Mouse (Mus musculus) heart, postnatal 0 days (tissue): Measurements from ENCODE around the gene Wdr19. TPM values are rescaled to one million over a fixed set of nuclear protein-coding genes. Genes with fewer than 3 reads are reported as not detected.

ENCODE experiments used
- ATAC-seq: fragments of 200-750 bp; cut with Nextera tagmentation; 2 replicates; pipeline ENCODE4 v1.8.0; 2017; ENCODE audit warnings: low read depth, moderate number of reproducible peaks, moderate library complexity; ENCODE audit not compliant: insufficient read depth
- DNase-seq: peaks from one replicate; pipeline ENCODE4 v3.0.0-alpha.2; 2016; ENCODE audit warnings: low spot score
- H3K27ac ChIP-seq: fragments of 300-500 bp; sonication (generic); 2 replicates; pipeline ENCODE4 v1.5.1; 2014; ENCODE audit warnings: low read depth, mild to moderate bottlenecking
- H3K27me3 ChIP-seq: fragments of 300-500 bp; sonication (generic); 2 replicates; pipeline ENCODE4 v1.6.1; 2014; ENCODE audit warnings: low read length, mixed read lengths; ENCODE audit not compliant: control insufficient read depth, insufficient read depth
- H3K36me3 ChIP-seq: fragments of 300-500 bp; sonication (generic); replicated peaks from 2 replicates; pipeline ENCODE4 v1.6.1; 2014; ENCODE audit warnings: low read length, mixed read lengths; ENCODE audit not compliant: control insufficient read depth, insufficient read depth
- H3K4me1 ChIP-seq: fragments of 300-500 bp; sonication (generic); 2 replicates; pipeline ENCODE4 v1.6.1; 2014; ENCODE audit warnings: antibody characterized with exemption; ENCODE audit not compliant: control insufficient read depth, insufficient read depth
- H3K4me2 ChIP-seq: fragments of 300-500 bp; sonication (generic); 2 replicates; pipeline ENCODE4 v1.6.1; 2014; ENCODE audit warnings: low read depth, mild to moderate bottlenecking, low read length, moderate library complexity
- H3K4me3 ChIP-seq: fragments of 300-500 bp; sonication (generic); 2 replicates; pipeline ENCODE4 v1.5.1; 2014; ENCODE audit warnings: low read depth, low read length
- H3K9ac ChIP-seq: fragments of 300-500 bp; sonication (generic); replicated peaks from 2 replicates; pipeline ENCODE4 v1.6.1; 2014; ENCODE audit warnings: low read depth, low read length, mixed read lengths
- H3K9me3 ChIP-seq: fragments of 300-500 bp; sonication (generic); replicated peaks from 2 replicates; pipeline ENCODE4 v1.6.1; 2016; ENCODE audit warnings: low read length; ENCODE audit not compliant: control insufficient read depth
- CTCF ChIP-seq: IDR thresholded peaks from 2 replicates; pipeline ENCODE4 v1.5.1; 2016; ENCODE audit warnings: antibody characterized with exemption, control low read depth, low read depth
- EP300 ChIP-seq: IDR thresholded peaks from 2 replicates; pipeline ENCODE4 v1.6.1; 2016; ENCODE audit warnings: antibody characterized with exemption, low read depth
- WGBS: fragments of 180-500 bp; shearing (Covaris S2); extraction: QIAGEN DNeasy Blood & Tissue Kit; methylation state at CpG from one replicate; pipeline ENCODE4 v1.1.7; 2014; 5-methylcytosine and 5-hydroxymethylcytosine counted together
- polyA plus RNA-seq: library from polyadenylated mRNA; unstranded; fragments of >200 nt; fragmentation: Nextera tagmentation; extraction: Ambion mirVana; gene quantifications from 2 replicates; pipeline ENCODE4 v1.2.1, GENCODE M21; 2015
- total RNA-seq: library from RNA; depleted of rRNA; stranded (reverse); fragments of >200 nt; gene quantifications from 2 replicates; pipeline ENCODE4 v1.2.3, GENCODE M21; 2014; ENCODE audit warnings: low replicate concordance

Wdr19 gene
- total and polyA plus RNA-seq, 2 experiments from 2014 or later = 2.3 to 3.9 TPM

DNA sequence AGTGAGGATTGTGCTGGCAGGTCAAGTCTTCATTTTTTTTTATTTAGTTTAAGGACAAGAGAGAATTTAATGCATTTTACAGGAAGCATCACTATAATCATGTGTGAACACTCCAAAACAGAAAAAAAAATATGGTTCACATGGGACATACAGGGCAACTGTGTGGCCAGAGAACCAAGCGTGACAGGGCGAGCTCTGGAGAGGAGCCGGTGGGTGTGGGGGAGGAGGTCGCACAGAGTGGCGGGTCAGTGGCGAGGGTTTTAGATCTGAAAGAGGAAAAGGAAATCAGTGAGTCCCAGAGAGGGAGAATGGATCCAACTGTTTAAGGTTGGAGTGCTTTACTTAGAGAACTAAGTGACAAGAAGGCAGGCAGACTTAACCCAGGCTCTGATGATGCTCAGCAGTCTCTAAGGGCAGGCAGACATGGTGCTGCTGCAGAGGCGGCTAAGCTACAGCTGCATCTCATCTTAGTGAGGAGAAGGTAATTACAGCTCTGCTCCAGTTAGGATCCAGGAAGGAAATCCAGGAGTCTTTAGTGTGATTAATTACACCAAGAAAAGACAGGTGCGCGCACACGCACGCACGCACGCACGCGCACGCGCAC, 35.9 kb upstream of the Wdr19 start:
- TF ChIP-seq CTCF = no peak
- H3K4me1 ChIP-seq = no peaks in the 10 kb centered on the region
- ATAC-seq = no peak
- no peak overlapping the region for H3K4me3 ChIP-seq
- H3K27ac ChIP-seq = no peak overlapping the region
- 86% methylated on average over 17 of the region's 17 CpGs for WGBS
- H3K9ac ChIP-seq = no peak overlapping the region
- no peak for DNase-seq
- H3K36me3 ChIP-seq = peaks cover 31% of the 10 kb centered on the region
- H3K27me3 ChIP-seq = no peaks in the 10 kb centered on the region
- H3K4me2 ChIP-seq = no peak overlapping the region
- H3K9me3 ChIP-seq = no peaks in the 10 kb centered on the region

DNA sequence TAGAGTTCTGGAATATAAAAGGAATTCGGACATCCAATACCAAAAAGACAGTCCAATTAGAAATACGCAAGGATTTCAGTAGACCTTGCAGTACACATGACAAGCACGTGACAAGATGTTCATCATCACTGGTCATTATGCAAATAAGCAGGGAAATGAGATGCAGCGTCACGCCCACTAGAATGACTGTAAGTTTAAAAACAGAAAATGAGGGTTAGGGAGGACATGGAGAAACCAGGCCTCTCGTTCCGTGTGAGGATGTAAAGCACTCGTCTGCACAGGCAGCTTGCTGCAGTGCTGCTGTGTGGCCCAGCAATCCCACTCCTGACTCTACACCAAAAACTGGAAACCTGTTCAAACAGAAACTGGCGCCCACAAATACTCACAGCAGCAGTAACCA, 29.3 kb upstream of the Wdr19 start:
- DNase-seq = no peak

DNA sequence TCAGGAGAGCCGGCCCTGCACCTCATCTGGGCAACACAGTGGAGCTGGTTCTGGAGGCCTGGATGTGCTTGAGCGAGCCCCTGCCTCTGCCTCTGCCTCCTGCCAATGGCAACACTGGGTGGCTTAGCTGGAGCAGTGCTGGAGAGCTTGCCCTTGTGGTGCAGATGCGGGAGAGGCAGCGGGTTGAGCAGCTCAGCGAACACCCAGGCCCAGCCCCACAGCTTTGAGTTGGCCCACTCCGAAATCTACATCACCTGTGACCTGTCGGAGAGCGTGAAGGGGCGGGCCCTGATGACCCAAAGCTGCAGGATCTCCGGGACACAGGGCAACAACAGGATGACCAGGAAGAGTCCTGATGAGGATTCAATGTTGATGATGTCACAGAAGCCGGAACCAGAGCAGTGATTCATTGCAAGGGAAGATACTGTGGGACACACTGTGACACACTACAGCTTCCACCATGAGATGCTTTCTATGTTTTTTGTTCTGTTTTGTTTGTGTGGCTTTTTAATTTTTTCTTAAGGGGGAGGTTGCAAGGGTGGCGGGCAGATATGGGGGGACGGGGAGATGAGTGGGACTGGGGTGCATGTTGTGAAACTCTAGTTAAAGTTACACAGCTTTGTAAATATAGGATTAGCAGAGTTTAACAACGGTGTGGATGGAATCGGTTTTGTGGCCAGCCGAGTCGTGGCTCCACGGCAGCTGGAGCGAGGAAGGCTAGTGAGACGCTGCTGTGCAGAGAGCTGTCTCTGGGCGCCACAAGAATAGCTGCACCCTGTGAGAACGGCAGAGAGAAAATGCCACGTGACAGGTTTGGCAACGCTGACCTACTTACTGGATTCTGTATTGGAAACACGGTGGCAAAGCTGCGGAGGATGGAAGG, 24.2 kb upstream of the Wdr19 start:
- Histone ChIP-seq H3K4me3 (no peak overlapping the region), H3K4me2 (peak overlapping the region; percentile 32), H3K9me3 (no peaks in the 10 kb centered on the region), H3K27ac (no peak overlapping the region), H3K27me3 (no peaks in the 10 kb centered on the region), H3K36me3 (no peaks in the 10 kb centered on the region), H3K9ac (no peak overlapping the region), H3K4me1 (peaks cover 17% of the 10 kb centered on the region)
- TF ChIP-seq EP300 (no peak), CTCF (no peak)
- ATAC-seq (peak; percentile 50; the same call in 1 of the 2 replicates), DNase-seq (peak; percentile 42)
- 62% methylated on average over 26 of the region's 26 CpGs for WGBS

More for the DNA sequence above, 29.3 kb upstream of the Wdr19 start:
- WGBS = 89% methylated on average over 9 of the region's 9 CpGs
- Histone ChIP-seq H3K36me3 (peaks cover 10% of the 10 kb centered on the region), H3K4me1 (no peaks in the 10 kb centered on the region), H3K9me3 (no peaks in the 10 kb centered on the region), H3K27ac (no peak overlapping the region), H3K4me3 (no peak overlapping the region), H3K4me2 (no peak overlapping the region), H3K9ac (no peak overlapping the region), H3K27me3 (no peaks in the 10 kb centered on the region)
- TF ChIP-seq CTCF (no peak), EP300 (no peak)
- ATAC-seq = no peak

- no peaks in the 10 kb centered on the region for H3K36me3 ChIP-seq
- no peak for DNase-seq
- H3K27me3 ChIP-seq = no peaks in the 10 kb centered on the region
- ATAC-seq = no peak
- no peak overlapping the region for H3K9ac ChIP-seq
- peak overlapping the region; percentile 32 for H3K4me2 ChIP-seq
- no peak for TF ChIP-seq EP300
- TF ChIP-seq CTCF = no peak
- H3K9me3 ChIP-seq = no peaks in the 10 kb centered on the region
- H3K4me1 ChIP-seq = peaks cover 17% of the 10 kb centered on the region
- H3K27ac ChIP-seq = no peak overlapping the region
- 63% methylated on average over 13 of the region's 13 CpGs for WGBS
- H3K4me3 ChIP-seq = no peak overlapping the region
Measured at GRCm38 (mm10) chr5:65175918-65176484, 23.5 kb upstream of the Wdr19 start.

GRCm38 (mm10) chr5:65177026-65177514, 22.4 kb upstream of the Wdr19 start:
- peak overlapping the region; percentile 66 for H3K27ac ChIP-seq
- no peaks in the 10 kb centered on the region for H3K9me3 ChIP-seq
- peak overlapping the region; percentile 31 for H3K4me2 ChIP-seq
- 0 out of 2 replicates have a peak, but pooled peaks have one; percentile 18 for ATAC-seq
- H3K27me3 ChIP-seq = no peaks in the 10 kb centered on the region
- peaks cover 24% of the 10 kb centered on the region for H3K4me1 ChIP-seq
- WGBS = 7% methylated on average over 11 of the region's 11 CpGs
- peak; percentile 38 for DNase-seq
- no peaks in the 10 kb centered on the region for H3K36me3 ChIP-seq
- H3K4me3 ChIP-seq = no peak overlapping the region
- no peak for TF ChIP-seq CTCF
- 0 out of 2 replicates have a peak, but pooled peaks have one; percentile 36 for TF ChIP-seq EP300
- H3K9ac ChIP-seq = no peak overlapping the region; the same call in 1 of the 2 replicates
